Mouse (Mus musculus): ENCODE data around the gene Gm42791.

Gm42791 gene

GRCm38 (mm10) chr5:148994706-148995414, at the start of gene Gm42791:
Gene Gm42791, minus strand, starts transcription at chr5:148995147.
- peak; percentile 91 for DNase-seq (ENCODE audit: low spot score)

GRCm38 (mm10) chr5:149044067-149044466, 49.1 kb upstream of the Gm42791 start:
- DNase-seq (ENCODE audit: low spot score): no peak

GRCm38 (mm10) chr5:149043240-149043639, 48.3 kb upstream of the Gm42791 start:
- DNase-seq (ENCODE audit: low spot score): no peak

- no peak for DNase-seq (ENCODE audit: low spot score)
Measured at GRCm38 (mm10) chr5:149039825-149040224, 44.9 kb upstream of the Gm42791 start.

- no peak for DNase-seq (ENCODE audit: low spot score)
Measured at GRCm38 (mm10) chr5:149037729-149038128, 42.8 kb upstream of the Gm42791 start.

- no peak for DNase-seq (ENCODE audit: low spot score)
Measured at GRCm38 (mm10) chr5:149036920-149037319, 42.0 kb upstream of the Gm42791 start.

- no peak for DNase-seq (ENCODE audit: low spot score)
Measured at GRCm38 (mm10) chr5:149032438-149032837, 37.5 kb upstream of the Gm42791 start.

- DNase-seq (ENCODE audit: low spot score): peak; percentile 63
Measured at GRCm38 (mm10) chr5:149031199-149031750, 36.3 kb upstream of the Gm42791 start.

- no peak for DNase-seq (ENCODE audit: low spot score)
Measured at GRCm38 (mm10) chr5:149030103-149030502, 35.2 kb upstream of the Gm42791 start.

GRCm38 (mm10) chr5:149028394-149028793, 33.4 kb upstream of the Gm42791 start:
- no peak for DNase-seq (ENCODE audit: low spot score)

GRCm38 (mm10) chr5:149027389-149027788, 32.4 kb upstream of the Gm42791 start:
- DNase-seq (ENCODE audit: low spot score): no peak

- DNase-seq (ENCODE audit: low spot score): no peak
Measured at GRCm38 (mm10) chr5:149021120-149021519, 26.2 kb upstream of the Gm42791 start.

- DNase-seq (ENCODE audit: low spot score): no peak
Measured at GRCm38 (mm10) chr5:149020681-149021062, 25.7 kb upstream of the Gm42791 start.

GRCm38 (mm10) chr5:149020059-149020680, 25.2 kb upstream of the Gm42791 start:
- DNase-seq (ENCODE audit: low spot score): no peak

GRCm38 (mm10) chr5:149017666-149018415, 22.9 kb upstream of the Gm42791 start:
- DNase-seq (ENCODE audit: low spot score): no peak

GRCm38 (mm10) chr5:149017181-149017580, 22.2 kb upstream of the Gm42791 start:
- no peak for DNase-seq (ENCODE audit: low spot score)

GRCm38 (mm10) chr5:149016261-149016660, 21.3 kb upstream of the Gm42791 start:
- DNase-seq (ENCODE audit: low spot score): no peak

GRCm38 (mm10) chr5:149015335-149016201, 20.6 kb upstream of the Gm42791 start:
- DNase-seq (ENCODE audit: low spot score): no peak

GRCm38 (mm10) chr5:149014600-149015268, 19.8 kb upstream of the Gm42791 start:
- DNase-seq (ENCODE audit: low spot score): no peak

- DNase-seq (ENCODE audit: low spot score): no peak
Measured at GRCm38 (mm10) chr5:149013817-149014508, 19.0 kb upstream of the Gm42791 start.
